Mouse (Mus musculus): ENCODE data around the gene Cmklr1. TPM values are rescaled to one million over a fixed set of nuclear protein-coding genes. Genes with fewer than 3 reads are reported as not detected.

Cmklr1 gene
- total and polyA plus RNA-seq, 3 experiments, result 22.0 to 42.0 (median 28.5) TPM

GRCm38 (mm10) chr5:113634024-113634651 is 16.1 kb downstream of the Cmklr1 start:
- Histone ChIP-seq H3K27me3 (ENCODE audit: control insufficient read depth, insufficient read depth, low read length) (no peaks in the 10 kb centered on the region), H3K27ac (peak overlapping the region; percentile 61), H3K79me2 (replicated peaks; ENCODE audit: control insufficient read depth, insufficient read depth, low read length) (no peaks in the 10 kb centered on the region), H3K9ac (ENCODE audit: low read depth, low read length) (no peak overlapping the region), H3K36me3 (ENCODE audit: control insufficient read depth, insufficient read depth, low read length) (no peaks in the 10 kb centered on the region), H3K4me3 (no peak overlapping the region), H3K4me1 (ENCODE audit: control insufficient read depth, insufficient read depth, low read length) (peaks cover 23% of the 10 kb centered on the region)
- intact Hi-C loops (cut with DNase I), result loop anchor here (2.0 to 5.0 kb wide), 2 partner anchors 15 to 38 kb away; no protein-coding TSS in a partner anchor
- TF ChIP-seq CTCF (IDR thresholded peaks at IDR 0.05) (no peak), POLR2A (IDR thresholded peaks at IDR 0.05; ENCODE audit: insufficient read depth, low read depth, low read length) (no peak)
- 29% methylated on average over 13 of the region's 13 CpGs for WGBS
- peak; percentile 77 to 86 for DNase-seq

- DNase-seq, result peak in 1 of 2 experiments; percentile 59
- H3K4me1 ChIP-seq (ENCODE audit: control insufficient read depth, insufficient read depth, low read length), result peaks cover 24% of the 10 kb centered on the region
- 41% methylated on average over 9 of the region's 9 CpGs for WGBS
- no peaks in the 10 kb centered on the region for H3K36me3 ChIP-seq (ENCODE audit: control insufficient read depth, insufficient read depth, low read length)
- H3K4me3 ChIP-seq, result no peak overlapping the region
- H3K27me3 ChIP-seq (ENCODE audit: control insufficient read depth, insufficient read depth, low read length), result no peaks in the 10 kb centered on the region
- no peaks in the 10 kb centered on the region for H3K79me2 ChIP-seq (replicated peaks; ENCODE audit: control insufficient read depth, insufficient read depth, low read length)
- no peak for TF ChIP-seq EP300 (IDR thresholded peaks at IDR 0.05; ENCODE audit: insufficient read depth, low read depth, low read length)
- TF ChIP-seq CTCF (IDR thresholded peaks at IDR 0.05), result no peak
- TF ChIP-seq POLR2A (IDR thresholded peaks at IDR 0.05; ENCODE audit: insufficient read depth, low read depth, low read length), result no peak
- intact Hi-C loops (cut with DNase I), result loop anchor here (5.0 kb wide), 1 partner anchor 39 kb away; no protein-coding TSS in a partner anchor
- no peak overlapping the region for H3K9ac ChIP-seq (ENCODE audit: low read depth, low read length)
- H3K27ac ChIP-seq, result peak overlapping the region; percentile 61
These were observed 17.1 kb downstream of the Cmklr1 start for GRCm38 (mm10) chr5:113633037-113633714.

- Histone ChIP-seq H3K79me2 (replicated peaks; ENCODE audit: control insufficient read depth, insufficient read depth, low read length) (no peaks in the 10 kb centered on the region), H3K36me3 (ENCODE audit: control insufficient read depth, insufficient read depth, low read length) (no peaks in the 10 kb centered on the region), H3K27ac (no peak overlapping the region), H3K4me1 (ENCODE audit: control insufficient read depth, insufficient read depth, low read length) (peaks cover 22% of the 10 kb centered on the region), H3K4me3 (no peak overlapping the region), H3K27me3 (ENCODE audit: control insufficient read depth, insufficient read depth, low read length) (no peaks in the 10 kb centered on the region), H3K9ac (ENCODE audit: low read depth, low read length) (no peak overlapping the region)
- TF ChIP-seq EP300 (IDR thresholded peaks at IDR 0.05; ENCODE audit: insufficient read depth, low read depth, low read length) (no peak), CTCF (IDR thresholded peaks at IDR 0.05) (no peak), POLR2A (IDR thresholded peaks at IDR 0.05; ENCODE audit: insufficient read depth, low read depth, low read length) (no peak)
- DNase-seq, result no peak
- intact Hi-C loops (cut with DNase I), result loop anchor here (5.0 kb wide), 1 partner anchor 42 kb away; no protein-coding TSS in a partner anchor
- 61% methylated on average over 10 of the region's 10 CpGs for WGBS
These were observed 20.1 kb downstream of the Cmklr1 start for GRCm38 (mm10) chr5:113630116-113630515.

GRCm38 (mm10) chr5:113629248-113629647 is 21.0 kb downstream of the Cmklr1 start:
- H3K27me3 ChIP-seq (ENCODE audit: control insufficient read depth, insufficient read depth, low read length), result no peaks in the 10 kb centered on the region
- 73% methylated on average over 3 of the region's 3 CpGs for WGBS
- no peak overlapping the region for H3K9ac ChIP-seq (ENCODE audit: low read depth, low read length)
- H3K36me3 ChIP-seq (ENCODE audit: control insufficient read depth, insufficient read depth, low read length), result no peaks in the 10 kb centered on the region
- intact Hi-C loops (cut with DNase I), result no loop called here
- no peak overlapping the region for H3K27ac ChIP-seq
- no peaks in the 10 kb centered on the region for H3K79me2 ChIP-seq (replicated peaks; ENCODE audit: control insufficient read depth, insufficient read depth, low read length)
- no peak for DNase-seq
- H3K4me1 ChIP-seq (ENCODE audit: control insufficient read depth, insufficient read depth, low read length), result peaks cover 16% of the 10 kb centered on the region
- H3K4me3 ChIP-seq, result no peak overlapping the region
- TF ChIP-seq CTCF (IDR thresholded peaks at IDR 0.05), result no peak
- TF ChIP-seq EP300 (IDR thresholded peaks at IDR 0.05; ENCODE audit: insufficient read depth, low read depth, low read length), result no peak
- TF ChIP-seq POLR2A (IDR thresholded peaks at IDR 0.05; ENCODE audit: insufficient read depth, low read depth, low read length), result no peak

- H3K27me3 ChIP-seq (ENCODE audit: control insufficient read depth, insufficient read depth, low read length), result no peaks in the 10 kb centered on the region
- no peaks in the 10 kb centered on the region for H3K36me3 ChIP-seq (ENCODE audit: control insufficient read depth, insufficient read depth, low read length)
- H3K4me1 ChIP-seq (ENCODE audit: control insufficient read depth, insufficient read depth, low read length), result peaks cover 9% of the 10 kb centered on the region
- no peak overlapping the region for H3K9ac ChIP-seq (ENCODE audit: low read depth, low read length)
- intact Hi-C loops (cut with DNase I), result no loop called here
- no peaks in the 10 kb centered on the region for H3K79me2 ChIP-seq (replicated peaks; ENCODE audit: control insufficient read depth, insufficient read depth, low read length)
- no peak overlapping the region for H3K4me3 ChIP-seq
- WGBS, result 29% methylated on average over 11 of the region's 11 CpGs
- peak overlapping the region; percentile 17; the same call in 1 of the 2 replicates for H3K27ac ChIP-seq
- DNase-seq, result peak; percentile 71 to 72
- no peak for TF ChIP-seq POLR2A (IDR thresholded peaks at IDR 0.05; ENCODE audit: insufficient read depth, low read depth, low read length)
- TF ChIP-seq EP300 (IDR thresholded peaks at IDR 0.05; ENCODE audit: insufficient read depth, low read depth, low read length), result no peak
- no peak for TF ChIP-seq CTCF (IDR thresholded peaks at IDR 0.05)
These were observed 22.3 kb downstream of the Cmklr1 start for GRCm38 (mm10) chr5:113627820-113628437.
